Mouse (Mus musculus): ENCODE measurements at regions not wholly inside any gene's neighbourhood (a gene's known extent, or its start where the extent isn't known, plus 50 kb on each side); places are given as distances from the start of the nearest gene placed in this dataset.

- DNase-seq: no peak
These were observed 74.5 kb upstream of the Far2 start for GRCm38 (mm10) chr6:147972552-147972951.

GRCm38 (mm10) chr6:147973059-147973458 lies 74.0 kb upstream of the Far2 start:
- DNase-seq: no peak

- DNase-seq: no peak
These were observed 71.1 kb upstream of the Far2 start for GRCm38 (mm10) chr6:147975917-147976316.

- no peak for DNase-seq
These were observed 57.7 kb upstream of the Far2 start for GRCm38 (mm10) chr6:147989381-147989780.

Measured in liver (tissue).